Mouse (Mus musculus) stomach, postnatal 0 days (tissue): ENCODE results near the gene Cep170. TPM values are rescaled to one million over a fixed set of nuclear protein-coding genes. Genes with fewer than 3 reads are reported as not detected.

Experiments
- ATAC-seq: fragments of 200-750 bp; cut with Nextera tagmentation; 2 replicates; pipeline ENCODE4 v1.8.0; 2017; ENCODE audit not compliant: low FRiP score, low TSS enrichment
- DNase-seq: peaks from one replicate; pipeline ENCODE4 v3.0.0-alpha.2; 2016; ENCODE audit warnings: low spot score
- H3K27ac ChIP-seq: fragments of 300-500 bp; sonication (generic); replicated peaks from 2 replicates; pipeline ENCODE4 v1.5.1; 2014; ENCODE audit warnings: mild to moderate bottlenecking, control low read depth
- H3K27me3 ChIP-seq: fragments of 300-500 bp; sonication (generic); 2 replicates; pipeline ENCODE4 v1.6.1; 2014; ENCODE audit warnings: low read length; ENCODE audit not compliant: control insufficient read depth, insufficient read depth
- H3K36me3 ChIP-seq: fragments of 300-500 bp; sonication (generic); 2 replicates; pipeline ENCODE4 v1.6.1; 2014; ENCODE audit warnings: low read length, mixed read lengths; ENCODE audit not compliant: control insufficient read depth, insufficient read depth
- H3K4me1 ChIP-seq: fragments of 300-500 bp; sonication (generic); replicated peaks from 2 replicates; pipeline ENCODE4 v1.6.1; 2014; ENCODE audit warnings: antibody characterized with exemption; ENCODE audit not compliant: control insufficient read depth, insufficient read depth
- H3K4me2 ChIP-seq: fragments of 300-500 bp; sonication (generic); replicated peaks from 2 replicates; pipeline ENCODE4 v1.6.1; 2014; ENCODE audit warnings: low read depth, mild to moderate bottlenecking, control low read depth, moderate library complexity
- H3K4me3 ChIP-seq: fragments of 300-500 bp; sonication (generic); 2 replicates; pipeline ENCODE4 v1.5.1; 2014; ENCODE audit warnings: low read depth, low read length, control low read depth
- H3K9ac ChIP-seq: fragments of 300-500 bp; sonication (generic); 2 replicates; pipeline ENCODE4 v1.6.1; 2014; ENCODE audit warnings: mild to moderate bottlenecking, low read length, control low read depth, mixed read lengths
- H3K9me3 ChIP-seq: fragments of 300-500 bp; sonication (generic); 2 replicates; pipeline ENCODE4 v1.6.1; 2016; ENCODE audit warnings: low read length; ENCODE audit not compliant: control insufficient read depth
- CTCF ChIP-seq: IDR thresholded peaks from 2 replicates; pipeline ENCODE4 v1.5.1; 2016; ENCODE audit warnings: antibody characterized with exemption, low read depth, mild to moderate bottlenecking, moderate library complexity
- EP300 ChIP-seq: optimal IDR thresholded peaks from 2 replicates; pipeline ENCODE3; 2016; ENCODE audit warnings: antibody characterized with exemption
- WGBS: fragments of 180-500 bp; shearing (Covaris S2); extraction: QIAGEN DNeasy Blood & Tissue Kit; methylation state at CpG from one replicate; pipeline ENCODE4 v1.1.7; 2014; 5-methylcytosine and 5-hydroxymethylcytosine counted together
- polyA plus RNA-seq: library from polyadenylated mRNA; unstranded; fragments of >200 nt; fragmentation: Nextera tagmentation; extraction: Ambion mirVana; gene quantifications from 2 replicates; pipeline ENCODE4 v1.2.1, GENCODE M21; 2015

Gene Cep170
- polyA plus RNA-seq, 1 experiment from 2014 or later: 4.9 TPM

- H3K27ac ChIP-seq: no peak overlapping the region
- no peaks in the 10 kb centered on the region for H3K4me1 ChIP-seq
- H3K4me2 ChIP-seq: no peak overlapping the region
- 69% methylated on average over 8 of the region's 8 CpGs for WGBS
- H3K4me3 ChIP-seq: no peak overlapping the region
- H3K9me3 ChIP-seq: no peaks in the 10 kb centered on the region
- no peaks in the 10 kb centered on the region for H3K27me3 ChIP-seq
- no peak overlapping the region for H3K9ac ChIP-seq
- no peaks in the 10 kb centered on the region; the same call in 1 of the 2 replicates for H3K36me3 ChIP-seq
- TF ChIP-seq CTCF (no peak), EP300 (no peak)
- no peak for ATAC-seq
- DNase-seq: no peak
Observed at GRCm38 (mm10) chr1:176823889-176824288, 10.0 kb upstream of the Cep170 start.

- ATAC-seq (no peak), DNase-seq (no peak)
- Histone ChIP-seq H3K36me3 (no peaks in the 10 kb centered on the region; the same call in 1 of the 2 replicates), H3K4me3 (no peak overlapping the region), H3K4me2 (no peak overlapping the region), H3K9me3 (no peaks in the 10 kb centered on the region), H3K9ac (no peak overlapping the region), H3K4me1 (no peaks in the 10 kb centered on the region), H3K27ac (no peak overlapping the region), H3K27me3 (no peaks in the 10 kb centered on the region)
- TF ChIP-seq EP300: no peak
- TF ChIP-seq CTCF: no peak
- 74% methylated on average over 4 of the region's 4 CpGs for WGBS
Observed at GRCm38 (mm10) chr1:176822949-176823348, 9.1 kb upstream of the Cep170 start.

GRCm38 (mm10) chr1:176821929-176822328 lies 8.1 kb upstream of the Cep170 start:
- WGBS: 8% methylated on average over 1 of the region's 1 CpGs
- no peak overlapping the region for H3K4me2 ChIP-seq
- no peak overlapping the region for H3K9ac ChIP-seq
- H3K4me3 ChIP-seq: no peak overlapping the region
- H3K4me1 ChIP-seq: no peaks in the 10 kb centered on the region
- no peaks in the 10 kb centered on the region; the same call in 1 of the 2 replicates for H3K36me3 ChIP-seq
- H3K27ac ChIP-seq: no peak overlapping the region
- DNase-seq: no peak
- no peaks in the 10 kb centered on the region for H3K27me3 ChIP-seq
- TF ChIP-seq CTCF (no peak), EP300 (no peak)
- no peak for ATAC-seq
- H3K9me3 ChIP-seq: no peaks in the 10 kb centered on the region

- Histone ChIP-seq H3K9me3 (no peaks in the 10 kb centered on the region), H3K9ac (no peak overlapping the region), H3K4me1 (no peaks in the 10 kb centered on the region), H3K36me3 (no peaks in the 10 kb centered on the region), H3K4me3 (no peak overlapping the region), H3K4me2 (no peak overlapping the region; the same call in 1 of the 2 replicates), H3K27ac (0 out of 2 replicates have a peak overlapping the region, but pooled peaks have one; percentile 49), H3K27me3 (no peaks in the 10 kb centered on the region)
- DNase-seq (peak; percentile 23), ATAC-seq (no peak)
- no peak for TF ChIP-seq EP300
- TF ChIP-seq CTCF: no peak
- 29% methylated on average over 6 of the region's 6 CpGs for WGBS
Observed at GRCm38 (mm10) chr1:176818763-176819162, 4.9 kb upstream of the Cep170 start.

GRCm38 (mm10) chr1:176818147-176818546 lies 4.3 kb upstream of the Cep170 start:
- no peak overlapping the region for H3K9ac ChIP-seq

GRCm38 (mm10) chr1:176816728-176817127 lies 2.9 kb upstream of the Cep170 start:
- Histone ChIP-seq H3K4me1 (no peaks in the 10 kb centered on the region), H3K4me2 (no peak overlapping the region), H3K36me3 (no peaks in the 10 kb centered on the region), H3K27me3 (no peaks in the 10 kb centered on the region), H3K9me3 (no peaks in the 10 kb centered on the region), H3K27ac (no peak overlapping the region), H3K4me3 (no peak overlapping the region), H3K9ac (no peak overlapping the region)
- no peak for ATAC-seq
- no peak for DNase-seq
- 80% methylated on average over 4 of the region's 4 CpGs for WGBS
- TF ChIP-seq CTCF (no peak), EP300 (no peak)

More at GRCm38 (mm10) chr1:176818147-176818546, 4.3 kb upstream of the Cep170 start:
- no peaks in the 10 kb centered on the region for H3K36me3 ChIP-seq
- ATAC-seq: no peak
- WGBS: 63% methylated on average over 2 of the region's 2 CpGs
- no peaks in the 10 kb centered on the region for H3K9me3 ChIP-seq
- TF ChIP-seq CTCF (no peak), EP300 (no peak)
- no peak for DNase-seq
- H3K4me3 ChIP-seq: no peak overlapping the region
- no peaks in the 10 kb centered on the region for H3K27me3 ChIP-seq
- no peaks in the 10 kb centered on the region for H3K4me1 ChIP-seq
- H3K27ac ChIP-seq: no peak overlapping the region
- no peak overlapping the region for H3K4me2 ChIP-seq
